Mouse (Mus musculus) bone marrow macrophage, adult 2 months (primary cell): ENCODE results near the gene Wbp4.

Experiments used
- CTCF ChIP-seq: IDR thresholded peaks from 2 replicates; pipeline ENCODE4 v1.5.1; 2012; ENCODE audit warnings: low read depth, mild to moderate bottlenecking, low read length, moderate library complexity
- POLR2A ChIP-seq: IDR thresholded peaks from 2 replicates; pipeline ENCODE4 v1.6.1; 2012; ENCODE audit warnings: mild to moderate bottlenecking, low read depth, low read length, borderline replicate concordance

- TF ChIP-seq POLR2A (no peak), CTCF (peak; percentile 63; the same call in 1 of the 2 replicates)
Observed at GRCm38 (mm10) chr14:79467621-79468020, 13.7 kb downstream of the Wbp4 start.
